Mouse (Mus musculus) bone marrow, adult 2 months (tissue): ENCODE results near the gene Mettl9.

ENCODE experiments used
- CTCF ChIP-seq: fragments of 200-500 bp; IDR thresholded peaks from 2 replicates; pipeline ENCODE4 v1.5.1; 2011; ENCODE audit warnings: low read length, control low read depth; ENCODE audit not compliant: control insufficient read depth, insufficient read depth
- POLR2A ChIP-seq: fragments of 200-500 bp; IDR thresholded peaks from 2 replicates; pipeline ENCODE4 v1.6.1; 2011; ENCODE audit warnings: low read depth, mild to moderate bottlenecking, control low read depth, low read length, borderline replicate concordance; ENCODE audit not compliant: control insufficient read depth

DNA sequence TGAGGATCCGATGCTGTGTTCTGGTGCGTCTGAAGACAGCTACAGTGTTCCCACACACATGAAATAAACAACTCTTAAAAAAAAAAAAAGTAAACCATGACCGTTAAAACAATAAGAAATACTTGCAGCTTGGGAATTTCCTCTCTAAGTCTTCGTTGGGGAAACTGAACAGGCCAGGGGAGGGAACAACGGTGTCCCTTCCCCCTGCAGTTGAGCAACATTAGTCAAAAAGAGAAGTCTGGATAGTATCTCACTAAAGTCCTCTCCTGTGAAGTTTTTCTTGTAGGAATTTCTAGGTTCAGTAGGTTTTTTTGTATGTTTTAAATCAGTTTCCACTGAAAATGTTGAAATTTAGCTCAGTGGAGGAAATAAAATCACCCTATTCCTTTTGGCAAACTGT, 38.3 kb downstream of the Mettl9 start:
- TF ChIP-seq CTCF (no peak), POLR2A (no peak)
